Mouse (Mus musculus) stomach, embryonic 16.5 days (tissue): ENCODE data around the gene Hnrnpa2b1. TPM values are rescaled to one million over a fixed set of nuclear protein-coding genes. Genes with fewer than 3 reads are reported as not detected.
"Not testable (repeated sequence)": the region's sequence is repeated elsewhere in the genome, so short reads cannot be mapped to it uniquely, and the experiment has no call there.

Source experiments
- ATAC-seq: fragments of 200-750 bp; cut with Nextera tagmentation; 2 replicates; pipeline ENCODE4 v1.8.0; 2017; ENCODE audit warnings: moderate number of reproducible peaks, moderate TSS enrichment; ENCODE audit not compliant: insufficient read depth, low FRiP score
- H3K27ac ChIP-seq: fragments of 300-500 bp; sonication (generic); 2 replicates; pipeline ENCODE4 v1.5.1; 2014; ENCODE audit warnings: low read length
- H3K27me3 ChIP-seq: fragments of 300-500 bp; sonication (generic); 2 replicates; pipeline ENCODE4 v1.6.1; 2014; ENCODE audit warnings: low read length, control low read depth, mixed read lengths; ENCODE audit not compliant: control insufficient read depth, insufficient read depth
- H3K36me3 ChIP-seq: fragments of 300-500 bp; sonication (generic); 2 replicates; pipeline ENCODE4 v1.6.1; 2014; ENCODE audit warnings: low read length; ENCODE audit not compliant: control insufficient read depth, insufficient read depth
- H3K4me1 ChIP-seq: fragments of 300-500 bp; sonication (generic); 2 replicates; pipeline ENCODE4 v1.6.1; 2014; ENCODE audit warnings: low read length, control low read depth, mixed read lengths; ENCODE audit not compliant: control insufficient read depth, insufficient read depth
- H3K4me2 ChIP-seq: fragments of 300-500 bp; sonication (generic); 2 replicates; pipeline ENCODE4 v1.6.1; 2014; ENCODE audit warnings: low read depth, low read length, mixed read lengths
- H3K4me3 ChIP-seq: fragments of 300-500 bp; sonication (generic); replicated peaks from 2 replicates; pipeline ENCODE4 v1.5.1; 2014; ENCODE audit warnings: mild to moderate bottlenecking, low read length
- H3K9ac ChIP-seq: fragments of 300-500 bp; sonication (generic); 2 replicates; pipeline ENCODE4 v1.6.1; 2014; ENCODE audit warnings: low read length
- H3K9me3 ChIP-seq: fragments of 300-500 bp; sonication (generic); replicated peaks from 2 replicates; pipeline ENCODE4 v1.6.1; 2016; ENCODE audit warnings: low read length, control low read depth; ENCODE audit not compliant: control insufficient read depth
- WGBS: fragments of 180-500 bp; shearing (Covaris S2); extraction: QIAGEN DNeasy Blood & Tissue Kit; methylation state at CpG from one replicate; pipeline ENCODE4 v1.1.7; 2014; 5-methylcytosine and 5-hydroxymethylcytosine counted together
- polyA plus RNA-seq: library from polyadenylated mRNA; unstranded; fragments of >200 nt; fragmentation: Nextera tagmentation; extraction: Ambion mirVana; gene quantifications from 2 replicates; pipeline ENCODE4 v1.2.1, GENCODE M21; 2015

The Hnrnpa2b1 gene
- polyA plus RNA-seq, 1 experiment from 2014 or later = 1,504 TPM

DNA sequence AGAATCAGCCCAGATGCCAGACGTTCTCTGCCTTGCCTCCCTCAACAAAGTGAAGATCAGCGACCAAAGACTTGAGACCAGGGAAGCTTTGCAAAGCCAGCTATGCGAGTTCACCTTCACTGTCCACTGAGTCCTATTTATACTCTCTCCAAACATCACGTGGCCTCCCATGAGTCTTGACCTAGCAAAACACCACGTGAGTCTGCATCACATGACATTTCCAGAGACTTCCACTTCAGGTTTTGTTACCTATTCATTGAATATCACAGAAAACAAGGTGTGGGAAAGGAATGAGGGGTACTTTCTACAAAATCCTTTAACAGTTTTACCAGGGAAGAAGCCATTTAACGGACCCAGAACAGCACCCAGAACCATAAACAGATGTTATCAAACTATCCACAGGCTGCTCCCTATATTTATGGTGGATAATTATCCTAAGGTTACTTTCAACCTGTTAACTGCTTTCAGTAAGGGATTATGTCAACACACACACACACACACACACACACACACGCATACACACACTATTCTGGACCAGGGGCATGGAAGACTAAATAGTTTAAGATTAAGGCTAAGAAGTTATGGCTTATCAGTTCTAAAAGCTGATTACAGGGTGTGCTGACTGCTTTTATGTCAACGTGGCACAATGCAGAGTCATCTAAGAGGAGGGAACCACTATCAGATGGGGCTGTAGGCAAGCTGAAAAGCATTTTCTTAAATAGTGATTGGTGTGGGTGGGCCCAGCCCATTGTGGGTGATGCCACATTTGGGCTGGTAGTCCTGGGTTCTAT lies 27.8 kb upstream of the Hnrnpa2b1 start:
- H3K4me2 ChIP-seq = no peak overlapping the region
- no peak overlapping the region for H3K27ac ChIP-seq
- WGBS = 56% methylated on average over 8 of the region's 8 CpGs
- H3K9ac ChIP-seq = no peak overlapping the region
- H3K9me3 ChIP-seq = no peaks in the 10 kb centered on the region
- H3K27me3 ChIP-seq = no peaks in the 10 kb centered on the region
- no peak for ATAC-seq
- no peak overlapping the region for H3K4me3 ChIP-seq
- no peaks in the 10 kb centered on the region for H3K36me3 ChIP-seq
- no peaks in the 10 kb centered on the region for H3K4me1 ChIP-seq

DNA sequence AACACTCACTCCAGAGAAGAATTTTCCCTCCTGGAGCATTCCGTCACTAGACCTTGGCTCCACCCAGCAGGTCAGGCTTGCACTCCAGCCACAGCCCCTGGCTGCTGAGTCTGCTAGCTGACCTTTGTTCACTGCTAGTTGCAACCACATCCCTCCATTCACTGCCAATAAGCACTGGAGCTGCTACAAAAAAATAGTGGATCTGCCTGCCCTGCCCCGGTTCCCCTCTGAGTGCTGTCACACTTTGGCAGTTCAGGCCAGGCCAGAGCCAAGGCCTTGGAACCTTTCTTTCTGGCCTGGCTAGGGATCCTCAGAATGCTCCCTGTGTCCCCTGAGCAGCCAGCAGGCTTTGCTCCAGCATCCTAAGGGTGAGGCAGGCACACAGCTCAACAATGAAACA lies 20.1 kb upstream of the Hnrnpa2b1 start:
- 35% methylated on average over 2 of the region's 2 CpGs for WGBS
- Histone ChIP-seq H3K27me3 (no peaks in the 10 kb centered on the region), H3K36me3 (no peaks in the 10 kb centered on the region), H3K4me3 (no peak overlapping the region), H3K4me1 (no peaks in the 10 kb centered on the region), H3K4me2 (no peak overlapping the region), H3K9ac (no peak overlapping the region), H3K27ac (no peak overlapping the region), H3K9me3 (peaks cover 4% of the 10 kb centered on the region; the same call in 1 of the 2 replicates)
- ATAC-seq = no peak

DNA sequence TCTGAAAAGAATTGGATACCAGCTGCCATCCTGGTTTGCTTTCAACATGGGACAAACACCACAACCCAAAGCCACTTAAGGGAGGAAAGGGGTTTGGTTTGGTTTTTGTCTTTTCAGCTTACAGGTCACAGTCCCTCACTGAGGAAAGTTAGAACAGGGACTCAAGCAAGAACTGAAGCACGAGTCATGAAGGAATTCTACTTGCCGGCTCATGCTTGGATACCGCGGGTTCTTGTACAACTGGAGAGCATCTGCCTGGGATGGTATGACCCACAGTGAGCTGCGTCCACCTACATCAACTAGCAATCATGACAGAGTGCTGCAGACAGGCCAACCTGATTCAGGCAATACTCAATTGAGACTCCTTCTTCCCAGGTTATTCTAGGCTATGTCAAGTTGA lies 17.0 kb upstream of the Hnrnpa2b1 start:
- WGBS = 86% methylated on average over 5 of the region's 5 CpGs
- H3K9ac ChIP-seq = no peak overlapping the region
- no peak overlapping the region for H3K4me2 ChIP-seq
- H3K9me3 ChIP-seq = peaks cover 4% of the 10 kb centered on the region; the same call in 1 of the 2 replicates
- no peaks in the 10 kb centered on the region for H3K4me1 ChIP-seq
- H3K36me3 ChIP-seq = peaks cover 7% of the 10 kb centered on the region
- H3K27me3 ChIP-seq = no peaks in the 10 kb centered on the region
- H3K4me3 ChIP-seq = no peak overlapping the region
- no peak for ATAC-seq
- H3K27ac ChIP-seq = no peak overlapping the region

DNA sequence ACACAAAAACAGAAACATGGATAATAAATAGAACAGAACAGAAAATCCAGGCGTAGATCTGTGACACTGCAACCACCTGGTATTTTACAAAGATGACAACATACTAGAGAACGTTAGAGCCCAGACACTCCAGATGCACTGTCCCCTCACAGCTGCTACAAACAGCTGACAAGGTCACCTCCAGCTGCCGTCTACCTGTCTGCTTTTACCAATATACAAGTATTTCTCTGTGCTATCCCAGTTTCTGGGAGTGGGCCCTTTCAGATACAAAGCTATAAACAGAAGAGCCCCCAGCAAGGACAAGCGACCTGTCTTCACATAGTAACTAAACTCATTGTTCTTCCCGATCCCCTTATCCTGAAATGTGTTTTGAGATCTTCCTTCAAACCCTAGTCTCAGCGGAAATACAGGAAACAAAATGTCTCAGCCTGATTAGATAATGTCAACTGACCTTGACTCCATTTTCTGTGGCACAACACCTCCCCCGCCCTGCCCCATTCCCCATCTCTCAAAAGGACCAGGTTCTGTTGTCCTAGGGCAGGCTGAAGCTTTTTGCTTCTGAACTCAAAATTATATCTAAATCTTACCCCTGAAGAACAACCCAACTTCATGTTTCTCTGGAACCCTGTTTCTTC lies 16.5 kb upstream of the Hnrnpa2b1 start:
- no peaks in the 10 kb centered on the region for H3K4me1 ChIP-seq
- no peak overlapping the region for H3K4me2 ChIP-seq
- WGBS = 36% methylated on average over 7 of the region's 7 CpGs

DNA sequence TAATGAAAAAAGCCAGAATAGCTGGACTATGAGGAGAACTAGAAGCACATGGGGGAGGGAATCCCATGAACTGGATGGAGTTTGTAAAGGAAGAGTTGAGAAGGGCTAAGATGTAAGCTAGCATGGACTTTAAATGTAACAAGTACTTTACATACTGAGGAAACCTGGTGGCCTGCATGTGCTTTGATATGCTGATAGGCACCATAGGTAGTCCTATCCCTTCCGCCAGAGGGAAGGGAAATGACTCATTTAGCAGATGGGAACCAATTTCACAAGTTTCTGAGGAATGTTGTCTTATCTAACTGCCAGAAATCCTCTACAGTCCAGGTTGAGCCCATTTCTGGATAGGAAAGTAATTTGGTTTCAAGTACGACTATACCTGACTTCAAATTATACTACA lies 16.0 kb upstream of the Hnrnpa2b1 start:
- Histone ChIP-seq H3K36me3 (peaks cover 10% of the 10 kb centered on the region), H3K4me1 (no peaks in the 10 kb centered on the region), H3K27ac (no peak overlapping the region), H3K9ac (no peak overlapping the region), H3K9me3 (peaks cover 4% of the 10 kb centered on the region; the same call in 1 of the 2 replicates), H3K27me3 (no peaks in the 10 kb centered on the region), H3K4me2 (no peak overlapping the region), H3K4me3 (no peak overlapping the region)
- 57% methylated on average over 2 of the region's 2 CpGs for WGBS
- ATAC-seq = no peak

More for the DNA sequence above, 16.5 kb upstream of the Hnrnpa2b1 start:
- Histone ChIP-seq H3K27ac (no peak overlapping the region), H3K9ac (no peak overlapping the region), H3K36me3 (peaks cover 7% of the 10 kb centered on the region), H3K4me3 (no peak overlapping the region), H3K9me3 (peaks cover 4% of the 10 kb centered on the region; the same call in 1 of the 2 replicates), H3K27me3 (no peaks in the 10 kb centered on the region)
- no peak for ATAC-seq

DNA sequence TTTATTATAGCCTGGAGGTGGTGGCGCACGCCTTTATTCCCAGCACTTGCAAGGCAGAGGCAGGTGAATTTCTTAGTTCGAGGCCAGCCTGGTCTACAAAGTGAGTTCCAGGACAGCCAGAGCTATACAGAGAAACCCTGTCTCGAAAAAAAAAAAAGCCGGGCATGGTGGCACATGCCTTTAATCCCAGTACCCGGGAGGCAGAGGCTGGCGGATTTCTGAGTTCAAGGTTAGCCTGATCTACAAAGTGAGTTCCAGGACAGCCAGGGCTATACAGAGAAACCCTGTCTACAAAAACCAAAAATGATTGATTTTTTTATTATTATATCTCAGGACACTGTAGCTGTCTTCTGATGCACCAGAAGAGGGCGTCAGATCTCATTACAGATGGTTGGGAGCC lies 14.9 kb upstream of the Hnrnpa2b1 start:
- not testable (repeated sequence) for H3K4me1 ChIP-seq, H3K4me2 ChIP-seq, ATAC-seq, H3K27me3 ChIP-seq, H3K9me3 ChIP-seq, H3K4me3 ChIP-seq, H3K9ac ChIP-seq, H3K27ac ChIP-seq
- H3K36me3 ChIP-seq = peaks cover 20% of the 10 kb centered on the region
- WGBS = 89% methylated on average over 8 of the region's 8 CpGs

DNA sequence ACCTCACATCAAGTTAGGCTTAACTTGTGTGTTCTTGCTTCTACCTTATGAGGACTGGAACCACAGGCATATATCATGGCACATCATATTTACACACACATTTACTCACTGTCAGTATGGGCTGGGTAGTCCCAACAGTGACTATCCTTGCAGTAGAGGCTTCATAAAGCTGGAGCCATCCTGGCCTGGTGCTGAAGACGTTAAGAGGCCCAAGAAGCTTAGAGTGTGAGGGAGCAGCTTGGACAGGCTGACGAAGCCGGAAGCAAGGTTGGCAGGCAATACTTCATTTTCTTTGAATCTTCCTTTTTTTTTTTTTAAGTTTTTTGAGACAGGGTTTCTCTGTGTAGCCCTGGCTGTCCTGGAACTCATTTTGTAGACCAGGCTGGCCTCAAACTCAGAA lies 14.2 kb upstream of the Hnrnpa2b1 start:
- Histone ChIP-seq H3K36me3 (peaks cover 25% of the 10 kb centered on the region), H3K9ac (no peak overlapping the region), H3K4me1 (no peaks in the 10 kb centered on the region), H3K4me2 (no peak overlapping the region), H3K9me3 (peaks cover 4% of the 10 kb centered on the region; the same call in 1 of the 2 replicates), H3K4me3 (no peak overlapping the region), H3K27me3 (no peaks in the 10 kb centered on the region), H3K27ac (no peak overlapping the region)
- 90% methylated on average over 3 of the region's 3 CpGs for WGBS
- no peak for ATAC-seq

DNA sequence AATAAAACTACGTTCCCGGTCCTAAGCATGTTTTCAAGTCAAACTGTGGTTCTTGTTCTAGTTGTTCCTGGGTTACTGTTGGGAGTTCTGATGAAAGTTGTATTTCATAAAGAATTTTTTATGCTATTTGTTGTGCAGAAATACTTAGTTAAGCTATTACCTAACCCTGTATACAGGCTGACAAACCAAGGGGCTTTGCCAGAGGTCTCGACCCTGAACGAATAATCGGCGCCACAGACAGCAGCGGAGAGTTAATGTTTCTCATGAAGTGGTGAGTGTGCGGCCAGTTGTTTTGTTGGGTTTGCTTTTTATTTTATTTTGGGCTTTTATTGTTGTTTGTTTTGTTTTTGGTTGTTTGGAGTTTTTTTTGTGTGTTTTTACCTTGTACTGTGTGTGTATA lies 11.9 kb upstream of the Hnrnpa2b1 start:
- no peaks in the 10 kb centered on the region for H3K9me3 ChIP-seq
- H3K4me2 ChIP-seq = no peak overlapping the region
- H3K4me3 ChIP-seq = no peak overlapping the region
- H3K4me1 ChIP-seq = no peaks in the 10 kb centered on the region
- no peak overlapping the region for H3K27ac ChIP-seq
- ATAC-seq = no peak
- H3K9ac ChIP-seq = no peak overlapping the region
- no peaks in the 10 kb centered on the region for H3K27me3 ChIP-seq
- peaks cover 32% of the 10 kb centered on the region for H3K36me3 ChIP-seq
- WGBS = 93% methylated on average over 8 of the region's 8 CpGs

DNA sequence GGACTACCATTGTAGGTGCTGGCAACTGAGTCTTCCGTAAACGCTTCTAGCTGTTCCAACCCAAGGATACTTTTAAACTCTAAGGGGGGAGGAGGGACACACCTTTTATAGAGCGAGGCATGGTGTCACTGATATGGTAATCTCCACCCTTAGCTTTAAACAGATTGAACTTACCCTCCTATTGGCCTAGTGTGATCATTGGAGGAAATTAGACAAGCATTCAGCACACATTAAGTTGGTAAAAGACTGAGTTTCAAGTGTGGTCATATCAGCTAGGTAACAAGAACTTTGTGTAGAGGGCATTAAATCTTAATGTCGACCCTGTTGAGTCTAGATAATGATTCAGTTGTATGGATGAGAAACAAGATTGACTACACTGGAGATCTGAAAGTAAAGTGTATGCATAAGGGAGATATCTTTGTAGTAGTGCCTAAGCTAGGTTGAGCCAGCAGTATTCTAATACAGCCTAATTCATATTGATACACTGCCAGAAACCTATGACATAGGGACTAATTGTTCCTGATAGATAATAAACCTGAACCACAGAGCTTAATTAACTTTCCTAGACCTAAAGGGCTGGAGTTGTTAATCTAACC lies 9.5 kb upstream of the Hnrnpa2b1 start:
- H3K9ac ChIP-seq = no peak overlapping the region
- H3K9me3 ChIP-seq = no peaks in the 10 kb centered on the region
- 89% methylated on average over 4 of the region's 4 CpGs for WGBS
- peaks cover 42% of the 10 kb centered on the region for H3K36me3 ChIP-seq
- H3K4me3 ChIP-seq = no peak overlapping the region
- H3K27ac ChIP-seq = no peak overlapping the region
- no peak for ATAC-seq
- H3K4me2 ChIP-seq = no peak overlapping the region
- H3K4me1 ChIP-seq = no peaks in the 10 kb centered on the region
- no peaks in the 10 kb centered on the region for H3K27me3 ChIP-seq
